Mouse (Mus musculus): ENCODE measurements at regions not wholly inside any gene's neighbourhood (a gene's known extent, or its start where the extent isn't known, plus 50 kb on each side); places are given as distances from the start of the nearest gene placed in this dataset.

DNA sequence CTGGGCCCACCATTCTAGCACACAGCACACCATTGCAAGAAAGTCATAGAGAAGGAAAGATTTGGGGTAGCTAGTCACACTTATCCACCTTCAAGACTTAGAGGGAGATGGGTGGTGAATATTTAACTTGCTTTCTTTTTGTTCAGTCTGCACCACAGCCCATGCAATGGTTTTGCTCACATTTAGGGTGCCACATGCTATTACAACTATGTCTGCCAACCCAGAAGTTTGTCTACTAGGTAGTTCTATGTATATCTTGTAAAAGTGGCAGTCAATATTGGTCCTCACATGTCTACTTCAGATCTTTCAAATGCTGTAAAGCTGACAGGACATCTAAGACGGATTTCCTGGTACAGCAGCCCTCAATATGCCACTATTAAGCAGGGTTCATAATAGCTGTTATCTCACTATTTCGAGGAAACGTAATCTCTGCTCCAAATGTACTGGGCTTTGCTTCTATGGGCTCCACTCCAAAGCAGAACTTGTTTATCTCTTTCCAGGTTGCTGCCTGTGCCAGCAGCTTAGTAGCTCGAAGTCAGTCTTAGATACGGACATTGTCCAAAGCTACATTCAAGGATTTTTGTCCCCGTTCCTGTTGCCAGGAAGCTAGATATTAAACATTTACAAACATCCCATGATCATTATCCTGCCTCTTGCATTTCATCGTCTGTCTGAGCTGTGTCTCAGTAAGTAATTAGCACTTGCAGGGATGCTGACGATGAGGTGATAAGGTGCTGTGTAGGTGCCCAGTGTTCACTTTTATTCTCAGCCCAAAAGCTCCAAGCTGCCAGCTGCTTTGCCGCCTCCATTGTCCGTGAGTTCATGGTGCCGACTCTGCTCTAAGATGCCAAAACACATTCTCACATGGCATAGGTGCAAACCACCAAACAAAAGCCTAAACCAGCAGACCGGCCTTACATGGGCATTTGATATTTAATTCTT is 327.8 kb upstream of the Robo2 start:
- no peak for DNase-seq (ENCODE audit: low spot score in 2 of 2)

- no peak for DNase-seq (ENCODE audit: low spot score in 2 of 2)
These were observed 321.5 kb upstream of the Robo2 start for GRCm38 (mm10) chr16:74732940-74733776.

- DNase-seq (ENCODE audit: low spot score in 2 of 2) = no peak
These were observed 318.7 kb upstream of the Robo2 start for GRCm38 (mm10) chr16:74730169-74730794.

GRCm38 (mm10) chr16:74723217-74723616 is 311.6 kb upstream of the Robo2 start:
- DNase-seq (ENCODE audit: low spot score in 2 of 2) = no peak

DNA sequence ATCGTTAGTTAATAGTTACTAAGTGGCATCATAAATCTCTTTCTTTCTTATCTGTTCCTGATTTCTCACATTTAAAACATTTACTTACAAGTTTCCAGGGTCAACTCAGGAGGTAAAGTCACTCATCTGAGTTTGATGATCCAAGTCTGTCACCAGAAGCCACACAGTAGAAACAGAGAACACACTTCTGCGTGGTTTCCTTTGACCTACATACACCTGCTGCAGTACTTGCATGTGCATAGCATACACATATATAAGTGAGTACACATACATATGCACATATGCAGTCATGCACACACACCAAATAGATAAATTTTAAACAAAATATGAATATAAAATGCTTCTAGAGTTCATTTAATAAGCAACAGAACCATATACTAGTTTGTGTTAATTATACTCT is 306.5 kb upstream of the Robo2 start:
- DNase-seq (ENCODE audit: low spot score in 2 of 2) = no peak

DNA sequence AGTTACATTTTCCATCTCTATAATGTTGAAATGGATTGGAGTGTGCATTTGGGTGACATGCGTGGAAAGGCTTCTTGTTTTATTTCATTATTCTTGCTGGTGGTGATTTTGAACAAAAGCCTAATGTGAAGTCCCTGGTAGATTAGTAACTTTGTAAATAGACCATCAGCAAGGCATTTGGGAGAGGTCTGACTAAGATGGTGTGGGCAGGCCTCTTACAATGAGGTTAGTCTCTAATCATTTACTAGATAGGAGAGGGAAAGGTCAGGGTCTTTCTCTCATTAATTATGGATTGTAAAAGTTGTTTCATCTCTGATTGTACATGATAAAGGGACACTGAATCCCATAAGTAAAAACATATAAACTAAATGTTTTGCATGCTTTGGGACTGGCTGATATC is 306.0 kb upstream of the Robo2 start:
- no peak for DNase-seq (ENCODE audit: low spot score in 2 of 2)

DNA sequence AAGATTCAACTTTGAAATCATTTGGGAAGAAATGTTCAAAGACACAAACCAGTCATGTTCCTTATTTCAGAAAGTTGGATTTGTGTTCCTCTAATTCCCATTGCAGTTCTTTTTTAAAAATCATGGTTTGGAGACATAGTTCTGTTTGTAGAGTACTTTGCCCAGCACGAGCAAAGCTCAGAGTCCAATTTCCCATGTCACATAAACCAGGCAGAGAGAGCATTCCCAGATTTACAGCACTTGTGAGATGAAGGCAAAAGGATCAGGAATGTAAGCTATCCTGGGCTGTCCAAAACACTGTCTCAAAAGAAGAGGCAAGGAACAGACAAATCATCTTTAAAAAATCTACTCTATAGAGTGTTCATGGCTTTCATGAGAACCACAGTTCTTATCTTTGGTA is 303.3 kb upstream of the Robo2 start:
- DNase-seq (ENCODE audit: low spot score in 2 of 2) = no peak

- no peak for DNase-seq (ENCODE audit: low spot score in 2 of 2)
These were observed 300.9 kb upstream of the Robo2 start for GRCm38 (mm10) chr16:74712515-74712914.

DNA sequence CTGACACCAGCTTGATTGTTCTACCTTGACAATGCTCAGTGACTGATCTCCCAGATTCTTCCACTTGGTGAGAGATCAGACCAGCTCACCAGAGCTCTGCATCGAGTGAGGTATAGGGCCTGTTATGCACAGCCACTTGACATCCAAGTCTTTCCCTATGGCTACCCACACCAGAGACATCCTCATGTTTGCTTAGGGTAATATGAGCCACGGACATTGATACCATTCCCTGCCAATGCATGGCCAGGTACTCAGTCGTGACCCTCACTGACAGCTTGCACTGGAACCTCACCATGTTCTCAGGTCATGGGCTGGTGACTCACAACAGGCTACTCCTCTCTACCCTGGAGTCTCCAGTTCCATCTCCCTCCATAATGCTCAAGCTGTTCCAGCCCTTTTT is 290.4 kb upstream of the Robo2 start:
- no peak for DNase-seq (ENCODE audit: low spot score in 2 of 2)

DNA sequence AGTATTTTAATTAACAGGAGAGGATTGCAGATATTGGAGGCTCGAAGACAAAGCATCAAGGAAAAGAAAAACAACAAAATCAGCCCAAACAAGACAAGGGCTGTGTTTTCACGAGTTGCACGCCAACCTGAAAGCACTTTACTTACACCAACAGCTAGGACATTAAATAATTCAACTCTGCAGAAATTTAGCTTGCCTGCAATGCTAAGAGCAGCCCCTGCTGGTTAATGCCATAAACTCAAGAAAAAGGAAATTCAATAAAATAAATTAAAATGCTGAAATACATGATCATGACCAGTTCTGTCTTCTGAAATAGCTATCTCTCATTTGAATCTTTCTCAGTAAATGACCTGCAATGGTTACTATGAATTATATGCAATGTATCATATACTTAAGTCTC is 271.7 kb upstream of the Robo2 start:
- DNase-seq (ENCODE audit: low spot score in 2 of 2) = peak in 1 of 2 experiments; percentile 19

GRCm38 (mm10) chr16:74675586-74675985 is 264.0 kb upstream of the Robo2 start:
- DNase-seq (ENCODE audit: low spot score in 2 of 2) = no peak

DNA sequence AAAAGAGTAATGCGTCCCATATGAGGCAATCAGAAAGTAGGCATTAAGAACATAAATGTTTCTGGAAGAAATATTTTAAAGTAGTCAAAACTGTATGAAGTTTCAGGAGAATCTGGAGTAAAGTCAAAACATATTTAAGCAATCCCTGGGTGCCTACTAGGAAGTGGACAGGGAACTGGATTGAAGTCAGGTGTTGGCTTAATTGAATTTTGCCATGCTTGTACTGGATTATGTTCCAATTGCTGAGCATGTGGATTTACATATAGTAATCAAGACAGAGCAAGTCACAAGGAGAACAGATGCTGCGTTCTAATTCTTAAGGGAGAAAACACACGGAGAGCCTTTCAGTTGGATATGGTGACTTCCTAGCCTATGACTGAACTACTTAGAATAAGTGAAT is 259.8 kb upstream of the Robo2 start:
- DNase-seq (ENCODE audit: low spot score in 2 of 2) = no peak

DNA sequence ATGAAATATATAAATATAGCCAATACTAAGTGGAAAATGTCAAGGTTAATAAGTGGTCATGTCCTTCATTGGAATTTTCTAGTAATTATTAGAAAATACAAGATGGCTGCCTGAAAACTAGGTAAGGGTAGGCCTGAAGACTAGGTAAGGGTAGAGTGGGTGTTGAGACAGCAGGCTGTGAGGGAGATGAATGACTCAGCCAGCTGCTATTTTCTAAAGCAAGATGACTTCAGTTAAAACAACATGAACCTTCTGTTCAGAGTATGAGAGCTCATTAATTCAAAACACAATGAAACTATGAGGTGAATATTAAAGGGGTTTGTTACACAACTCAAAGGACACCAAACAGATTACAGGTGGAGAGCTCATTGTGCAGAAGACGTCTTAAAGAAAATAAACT is 252.7 kb upstream of the Robo2 start:
- no peak for DNase-seq (ENCODE audit: low spot score in 2 of 2)

DNA sequence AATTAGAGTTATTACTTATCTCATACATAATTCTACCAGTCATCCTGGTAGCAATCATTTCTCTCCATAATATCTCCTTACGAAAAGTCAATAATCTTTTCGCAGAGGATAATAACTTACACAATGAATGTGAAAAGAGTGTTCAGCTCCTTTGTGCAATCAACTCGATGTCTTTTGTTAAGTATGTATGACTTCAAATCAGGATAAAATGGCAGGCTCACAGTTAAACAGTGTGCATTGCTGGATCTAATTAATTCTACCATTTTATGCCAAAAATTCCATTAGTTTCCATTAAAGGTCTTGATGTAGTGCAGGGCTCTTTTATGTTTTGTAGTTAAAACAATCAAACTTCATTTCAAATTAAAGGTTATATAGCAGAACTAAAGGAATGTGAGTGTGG is 239.6 kb upstream of the Robo2 start:
- DNase-seq (ENCODE audit: low spot score in 2 of 2) = no peak

- no peak for DNase-seq (ENCODE audit: low spot score in 2 of 2)
These were observed 237.6 kb upstream of the Robo2 start for GRCm38 (mm10) chr16:74649207-74649606.

DNA sequence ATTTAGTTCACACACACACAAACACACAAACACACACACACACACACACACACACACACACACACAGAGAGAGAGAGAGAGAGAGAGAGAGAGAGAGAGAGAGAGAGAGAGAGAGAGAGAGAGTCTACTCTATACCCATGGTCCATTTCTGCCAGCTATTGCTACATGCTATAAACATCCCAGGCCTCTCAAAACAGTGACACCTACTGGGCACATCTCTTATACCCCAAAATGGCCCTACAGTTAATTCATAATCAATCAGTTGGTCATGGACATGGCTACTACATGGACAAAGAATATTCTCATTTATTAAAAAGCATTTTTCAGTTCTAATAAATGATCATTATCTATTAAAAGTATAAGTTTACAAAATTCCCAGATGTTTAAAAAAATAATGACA is 236.8 kb upstream of the Robo2 start:
- DNase-seq (ENCODE audit: low spot score in 2 of 2) = no peak

GRCm38 (mm10) chr16:74644750-74645366 is 233.2 kb upstream of the Robo2 start:
- no peak for DNase-seq (ENCODE audit: low spot score in 2 of 2)

- no peak for DNase-seq (ENCODE audit: low spot score in 2 of 2)
These were observed 228.2 kb upstream of the Robo2 start for GRCm38 (mm10) chr16:74639805-74640204.

DNA sequence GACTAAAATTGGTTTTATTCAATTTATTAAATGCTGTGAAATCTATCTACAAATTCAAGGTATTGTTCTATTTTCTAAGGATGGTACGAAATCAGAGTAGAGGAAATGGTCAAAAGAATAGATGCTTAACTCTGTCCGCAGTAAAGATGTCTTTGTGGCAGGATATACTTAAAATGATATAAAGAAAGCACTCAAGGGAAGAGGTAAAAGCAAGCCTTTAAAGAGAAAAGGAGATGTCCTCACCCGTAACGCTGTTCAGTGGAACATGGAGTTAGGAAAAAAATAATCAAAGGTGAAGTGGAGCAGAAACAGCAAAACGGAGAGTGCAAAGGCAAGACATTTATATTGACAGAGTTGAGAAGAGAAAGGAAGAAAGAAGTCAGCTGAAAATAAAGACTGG is 226.0 kb upstream of the Robo2 start:
- DNase-seq (ENCODE audit: low spot score in 2 of 2) = no peak

DNA sequence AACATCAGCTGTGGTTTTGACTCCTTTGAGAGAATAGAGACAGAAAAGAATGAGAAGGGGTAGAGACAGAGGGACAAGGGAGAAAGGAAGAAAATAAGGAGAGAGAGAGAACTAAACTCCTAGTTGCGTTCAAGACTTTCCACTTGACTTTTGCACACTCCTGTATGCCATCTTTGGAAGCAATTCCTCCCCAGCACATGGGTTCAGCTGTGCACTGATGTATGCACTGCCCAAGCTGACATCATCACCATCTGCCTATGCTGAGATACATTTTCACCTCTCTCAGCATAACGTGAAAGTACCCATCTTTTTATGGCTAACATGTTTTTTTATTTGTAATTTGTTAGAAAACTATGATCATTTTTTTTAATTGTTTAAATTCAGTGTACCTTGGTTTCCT is 214.2 kb upstream of the Robo2 start:
- no peak for DNase-seq (ENCODE audit: low spot score in 2 of 2)

DNA sequence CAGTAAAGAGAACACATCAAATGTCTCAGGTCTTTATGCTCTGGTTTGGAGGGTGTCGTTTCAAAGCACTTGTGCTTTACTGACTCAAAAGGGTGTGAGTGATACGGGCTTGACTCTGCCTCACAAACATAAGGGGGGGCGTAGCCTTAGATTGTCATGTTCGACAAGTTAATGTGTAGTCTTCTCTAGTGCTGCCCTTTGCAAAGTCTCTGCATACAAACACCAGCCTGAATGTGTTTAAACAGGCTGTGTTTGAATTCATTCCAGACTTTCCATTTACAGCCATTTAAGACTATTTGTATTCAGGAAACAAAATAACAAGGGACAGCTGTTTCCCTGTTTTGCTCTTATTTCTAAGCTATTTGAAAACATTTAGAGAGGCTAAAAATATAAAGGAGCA is 200.4 kb upstream of the Robo2 start:
- DNase-seq (ENCODE audit: low spot score in 2 of 2) = no peak

All from layer of hippocampus, postnatal 10 days (tissue).